Mouse (Mus musculus) 3134 (cell line): ENCODE data around the gene Hsd17b6.

Experiments used
- DNase-seq: peaks from one replicate; pipeline ENCODE4 v3.0.0-alpha.2; 2011; ENCODE audit warnings: low spot score; ENCODE audit not compliant: insufficient read length; ENCODE audit errors: extremely low read depth

The Hsd17b6 gene

GRCm38 (mm10) chr10:127945432-127946064, 61.9 kb downstream of the Hsd17b6 start:
- DNase-seq = peak; percentile 25
